Mouse (Mus musculus) limb, embryonic 11.5 days (tissue): ENCODE data around the gene Traip. TPM values are rescaled to one million over a fixed set of nuclear protein-coding genes. Genes with fewer than 3 reads are reported as not detected.

ENCODE experiments used
- ATAC-seq: fragments of 200-750 bp; cut with Nextera tagmentation; 2 replicates; pipeline ENCODE4 v1.8.0; 2017; ENCODE audit warnings: low read depth; ENCODE audit not compliant: insufficient number of reproducible peaks, low FRiP score, low TSS enrichment
- DNase-seq: peaks from one replicate; pipeline ENCODE4 v3.0.0-alpha.2; 2015; ENCODE audit warnings: low spot score
- H3K27ac ChIP-seq: fragments of 300-500 bp; sonication (generic); replicated peaks from 2 replicates; pipeline ENCODE4 v1.5.1; 2014; ENCODE audit warnings: low read depth, mild to moderate bottlenecking, low read length
- H3K27me3 ChIP-seq: fragments of 300-500 bp; sonication (generic); 2 replicates; pipeline ENCODE4 v1.6.1; 2014; ENCODE audit warnings: mild to moderate bottlenecking, low read length, mixed read lengths; ENCODE audit not compliant: control insufficient read depth, insufficient read depth
- H3K36me3 ChIP-seq: fragments of 300-500 bp; sonication (generic); 2 replicates; pipeline ENCODE4 v1.6.1; 2014; ENCODE audit warnings: mild to moderate bottlenecking, low read length, moderate library complexity, mixed read lengths; ENCODE audit not compliant: control insufficient read depth, insufficient read depth
- H3K4me1 ChIP-seq: fragments of 300-500 bp; sonication (generic); 2 replicates; pipeline ENCODE4 v1.6.1; 2014; ENCODE audit warnings: low read length, mixed read lengths; ENCODE audit not compliant: control insufficient read depth, insufficient read depth
- H3K4me2 ChIP-seq: fragments of 300-500 bp; sonication (generic); 2 replicates; pipeline ENCODE4 v1.6.1; 2014; ENCODE audit warnings: low read depth, mild to moderate bottlenecking, moderate library complexity; ENCODE audit not compliant: severe bottlenecking
- H3K4me3 ChIP-seq: fragments of 300-500 bp; sonication (generic); 2 replicates; pipeline ENCODE4 v1.5.1; 2014; ENCODE audit warnings: low read depth, low read length
- H3K9ac ChIP-seq: fragments of 300-500 bp; sonication (generic); 2 replicates; pipeline ENCODE4 v1.6.1; 2014; ENCODE audit warnings: mild to moderate bottlenecking, low read length
- H3K9me3 ChIP-seq: fragments of 300-500 bp; sonication (generic); 2 replicates; pipeline ENCODE4 v1.6.1; 2016; ENCODE audit warnings: low read length; ENCODE audit not compliant: control insufficient read depth
- WGBS: fragments of 180-500 bp; shearing (Covaris S2); extraction: QIAGEN DNeasy Blood & Tissue Kit; methylation state at CpG from one replicate; pipeline ENCODE4 v1.1.7; 2014; 5-methylcytosine and 5-hydroxymethylcytosine counted together
- polyA plus RNA-seq: library from polyadenylated mRNA; unstranded; fragments of >200 nt; fragmentation: Nextera tagmentation; extraction: Ambion mirVana; gene quantifications from 2 replicates; pipeline ENCODE4 v1.2.1, GENCODE M21; 2014

The Traip gene
- polyA plus RNA-seq, 1 experiment from 2014 or later = 41.4 TPM

DNA sequence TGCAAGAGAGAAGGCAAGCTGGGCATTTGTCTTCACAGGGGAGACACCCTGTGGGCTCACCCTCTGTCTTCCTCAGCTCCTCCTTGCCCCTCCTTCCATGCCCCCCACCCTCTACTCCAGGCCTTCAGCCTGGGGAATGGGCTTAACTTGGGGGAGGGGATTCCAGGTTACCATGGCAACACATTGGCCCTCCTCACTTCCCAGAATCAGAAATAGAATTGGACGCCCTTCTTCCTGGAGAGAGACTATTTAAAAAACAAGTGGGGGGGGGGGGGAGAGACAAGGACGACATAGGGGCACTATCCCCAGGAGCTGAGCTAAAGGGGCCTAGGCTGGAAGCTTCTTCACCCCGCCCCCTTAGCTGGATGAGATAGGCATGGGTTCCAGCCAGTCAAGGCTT, 24.7 kb upstream of the Traip start:
- no peak overlapping the region for H3K4me3 ChIP-seq
- H3K9ac ChIP-seq = no peak overlapping the region
- ATAC-seq (no peak), DNase-seq (no peak)
- H3K36me3 ChIP-seq = no peaks in the 10 kb centered on the region
- H3K4me1 ChIP-seq = no peaks in the 10 kb centered on the region
- no peaks in the 10 kb centered on the region for H3K9me3 ChIP-seq
- no peak overlapping the region for H3K27ac ChIP-seq
- no peak overlapping the region for H3K4me2 ChIP-seq
- H3K27me3 ChIP-seq = no peaks in the 10 kb centered on the region
- 58% methylated on average over 2 of the region's 3 CpGs for WGBS

DNA sequence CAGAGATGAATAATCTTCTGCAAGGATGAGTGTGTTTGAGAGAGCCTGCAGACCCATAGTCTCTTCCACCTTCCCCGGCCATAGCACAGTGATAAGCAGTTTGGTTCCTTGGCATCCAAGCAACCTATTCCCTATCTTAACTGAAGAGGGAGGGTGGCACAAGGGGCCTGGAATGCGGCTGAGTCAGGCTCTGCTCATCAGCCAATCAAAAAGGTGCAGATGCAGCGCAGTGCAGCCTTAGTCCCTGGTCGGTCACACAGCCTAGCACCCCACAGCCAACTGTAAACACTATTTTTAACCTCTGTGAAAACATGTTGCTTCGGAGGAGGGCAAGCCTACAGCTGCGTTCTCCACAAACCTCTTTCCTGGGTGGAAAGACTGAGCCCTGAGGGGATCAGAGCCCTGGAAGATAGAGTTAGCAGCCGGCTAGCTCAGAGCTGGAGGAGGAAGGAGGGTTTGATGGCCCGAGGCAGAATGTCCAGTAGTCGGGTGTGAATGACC, 23.0 kb upstream of the Traip start:
- WGBS = 44% methylated on average over 9 of the region's 9 CpGs
- Histone ChIP-seq H3K4me2 (no peak overlapping the region), H3K27me3 (no peaks in the 10 kb centered on the region), H3K9ac (no peak overlapping the region), H3K9me3 (no peaks in the 10 kb centered on the region), H3K4me1 (no peaks in the 10 kb centered on the region), H3K27ac (no peak overlapping the region), H3K4me3 (no peak overlapping the region), H3K36me3 (no peaks in the 10 kb centered on the region)
- DNase-seq = no peak
- ATAC-seq = no peak

DNA sequence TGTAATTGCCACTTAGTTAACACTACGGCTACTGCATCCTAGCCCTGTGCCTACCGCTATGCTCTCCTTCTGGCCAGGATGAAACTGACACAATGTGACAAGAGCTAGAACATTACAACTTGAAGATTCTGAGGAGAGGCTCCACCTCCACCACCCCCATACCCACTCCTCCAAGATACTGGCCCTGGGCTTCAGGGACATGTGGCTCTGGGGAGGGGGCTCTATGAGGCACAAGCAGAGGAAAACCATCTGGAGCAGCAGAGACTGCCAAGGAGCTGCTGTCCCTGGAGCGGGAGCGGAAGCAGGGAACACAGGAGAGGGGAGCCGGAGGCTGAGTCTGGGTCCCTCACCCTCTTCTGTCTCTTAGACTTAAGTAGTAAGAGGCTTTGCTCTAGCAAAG, 22.2 kb upstream of the Traip start:
- Histone ChIP-seq H3K27ac (no peak overlapping the region), H3K27me3 (no peaks in the 10 kb centered on the region), H3K9ac (no peak overlapping the region), H3K4me2 (no peak overlapping the region), H3K9me3 (no peaks in the 10 kb centered on the region), H3K4me1 (no peaks in the 10 kb centered on the region), H3K36me3 (no peaks in the 10 kb centered on the region), H3K4me3 (no peak overlapping the region)
- DNase-seq (no peak), ATAC-seq (no peak)
- 71% methylated on average over 5 of the region's 5 CpGs for WGBS

DNA sequence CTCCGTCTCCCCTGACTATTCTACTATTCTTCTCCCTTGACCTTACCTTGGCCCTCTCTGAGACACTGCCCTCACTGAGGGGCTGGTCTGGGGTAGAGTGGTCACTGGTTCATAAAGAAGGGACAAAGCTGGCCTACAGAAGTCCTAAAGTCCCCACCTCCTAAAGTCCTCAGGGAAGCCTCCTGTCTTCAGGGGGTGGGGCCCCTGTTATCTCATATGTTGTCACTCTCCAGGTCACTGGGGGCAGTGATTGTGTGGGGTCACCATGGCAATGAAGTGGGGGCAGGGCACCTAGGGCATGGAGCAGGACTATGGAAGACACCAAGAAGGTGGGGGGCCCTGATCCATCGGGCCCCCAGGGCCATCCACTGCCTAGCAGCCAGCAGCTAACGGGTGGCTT, 21.8 kb upstream of the Traip start, which contains the start of gene Actl11:
Gene Actl11, plus strand, starts transcription at position 301 of the 400 bp plus-strand sequence.
- 81% methylated on average over 3 of the region's 3 CpGs for WGBS
- no peak within 1 kb of the TSS for H3K9ac ChIP-seq

DNA sequence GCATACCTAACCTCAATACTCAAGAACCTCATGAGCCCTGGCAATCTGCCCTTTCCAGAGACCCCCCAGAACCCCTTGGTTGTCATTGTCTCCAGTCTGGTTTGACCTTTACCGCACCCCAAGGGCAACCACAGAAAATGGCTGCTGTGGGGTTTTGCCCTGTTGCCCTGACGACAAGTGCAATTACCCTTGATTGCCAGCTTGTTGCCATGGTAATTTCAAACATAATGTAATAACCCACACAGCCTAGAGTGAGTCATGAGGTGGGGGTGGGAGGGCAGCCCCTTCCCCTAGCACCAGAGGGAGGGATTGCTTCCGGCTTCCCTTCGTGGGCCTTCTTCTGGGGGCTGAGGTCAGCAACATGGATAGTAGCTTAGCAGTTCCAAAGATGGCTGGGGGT, 17.7 kb upstream of the Traip start:
- WGBS = 70% methylated on average over 4 of the region's 4 CpGs
- no peak overlapping the region for H3K27ac ChIP-seq
- H3K4me3 ChIP-seq = no peak overlapping the region
- no peak overlapping the region for H3K4me2 ChIP-seq
- no peaks in the 10 kb centered on the region for H3K9me3 ChIP-seq
- ATAC-seq (no peak), DNase-seq (no peak)
- 0 out of 2 replicates have a peak, but pooled peaks cover 2% of the 10 kb centered on the region for H3K27me3 ChIP-seq
- H3K9ac ChIP-seq = no peak overlapping the region
- no peaks in the 10 kb centered on the region for H3K36me3 ChIP-seq
- peaks cover 8% of the 10 kb centered on the region for H3K4me1 ChIP-seq

More for the DNA sequence above, 21.8 kb upstream of the Traip start, which contains the start of gene Actl11:
- Histone ChIP-seq H3K9me3 (no peaks in the 10 kb centered on the region), H3K27ac (no peak within 1 kb of the TSS), H3K4me2 (no peak within 1 kb of the TSS), H3K36me3 (no peaks in the 10 kb centered on the region), H3K27me3 (no peaks in the 10 kb centered on the region), H3K4me1 (no peaks in the 10 kb centered on the region), H3K4me3 (no peak within 1 kb of the TSS)
- no peak for ATAC-seq
- DNase-seq = no peak

DNA sequence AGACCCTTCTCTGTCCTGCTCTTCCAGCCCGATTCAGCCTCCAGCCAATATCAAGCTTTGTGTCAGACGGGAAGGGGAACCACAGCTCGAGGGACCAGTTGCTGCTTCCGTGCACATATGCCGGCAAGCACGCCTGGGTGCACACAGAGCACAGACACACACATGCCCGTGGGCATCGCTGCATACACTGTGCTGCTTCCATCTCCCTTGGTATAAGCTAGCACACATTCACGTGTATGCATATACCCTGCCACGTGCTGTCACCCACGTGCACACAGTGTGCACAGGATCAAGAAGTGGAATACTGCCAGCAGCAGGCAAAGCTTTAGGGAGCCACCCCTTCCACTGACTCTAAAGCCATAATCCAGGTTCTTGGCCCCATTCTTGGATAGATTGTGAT, 15.8 kb upstream of the Traip start:
- ATAC-seq (no peak), DNase-seq (no peak)
- Histone ChIP-seq H3K27me3 (0 out of 2 replicates have a peak, but pooled peaks cover 2% of the 10 kb centered on the region), H3K9me3 (no peaks in the 10 kb centered on the region), H3K9ac (no peak overlapping the region), H3K4me2 (no peak overlapping the region), H3K36me3 (no peaks in the 10 kb centered on the region), H3K27ac (no peak overlapping the region), H3K4me3 (no peak overlapping the region), H3K4me1 (peaks cover 8% of the 10 kb centered on the region)
- 87% methylated on average over 11 of the region's 11 CpGs for WGBS

DNA sequence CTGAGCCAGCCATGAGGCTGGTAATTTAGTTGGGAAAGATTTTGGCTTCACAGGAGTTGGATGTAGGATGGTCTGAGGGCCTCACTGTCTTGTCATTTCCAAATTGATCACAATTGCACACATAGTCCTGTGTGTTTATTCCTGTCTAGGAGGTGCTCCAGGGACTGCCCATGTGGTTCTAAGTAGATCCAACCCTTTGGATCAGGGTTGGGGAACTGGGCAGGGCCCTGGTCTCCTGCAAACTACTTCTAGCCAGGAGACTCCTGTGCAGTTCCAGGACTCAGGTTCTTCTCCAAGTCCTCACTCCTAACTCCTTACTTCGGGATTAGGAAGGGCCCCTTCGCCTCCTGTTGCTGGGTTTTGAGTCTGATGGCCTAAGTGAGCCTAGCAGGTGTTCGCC, 14.6 kb upstream of the Traip start, which contains the start of gene Camkv:
Gene Camkv, plus strand, starts transcription at position 301 of the 400 bp plus-strand sequence.
- peak within 1 kb of the TSS; percentile 95 for H3K4me2 ChIP-seq
- 0 out of 2 replicates have a peak, but pooled peaks cover 2% of the 10 kb centered on the region for H3K27me3 ChIP-seq
- no peak for ATAC-seq
- no peaks in the 10 kb centered on the region for H3K36me3 ChIP-seq
- peak within 1 kb of the TSS; percentile 61 for H3K9ac ChIP-seq
- WGBS = 6% methylated on average over 3 of the region's 3 CpGs
- H3K4me1 ChIP-seq = peaks cover 8% of the 10 kb centered on the region
- no peak for DNase-seq
- peak within 1 kb of the TSS; percentile 53 for H3K4me3 ChIP-seq
- H3K9me3 ChIP-seq = no peaks in the 10 kb centered on the region
- H3K27ac ChIP-seq = no peak within 1 kb of the TSS

DNA sequence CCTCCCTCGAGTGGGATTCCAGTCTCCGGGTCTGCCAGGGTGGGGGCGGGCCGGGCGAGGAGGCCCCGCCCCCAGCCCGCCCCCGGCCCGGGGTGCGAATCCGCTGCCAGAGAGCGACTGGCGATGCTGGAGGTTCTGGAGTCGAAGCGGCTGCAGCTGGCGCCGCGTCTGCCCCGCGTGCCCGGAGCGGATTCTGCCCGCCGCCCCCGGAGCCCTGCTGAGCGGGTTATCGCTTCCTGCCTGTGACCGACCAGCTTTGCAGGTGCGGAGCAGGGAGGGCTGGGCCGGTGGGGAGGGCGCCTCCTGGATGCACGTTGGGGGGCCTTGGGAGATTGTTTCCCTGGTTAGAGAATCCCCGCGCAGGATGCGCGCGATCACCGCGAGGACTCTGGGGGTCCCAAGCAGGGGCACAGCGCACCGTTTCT, 14.1 kb upstream of the Traip start:
- under 1% methylated on average over 41 of the region's 41 CpGs for WGBS
- peak; percentile 40 for ATAC-seq

More for the DNA sequence above, 14.1 kb upstream of the Traip start:
- peaks cover 8% of the 10 kb centered on the region for H3K4me1 ChIP-seq
- no peaks in the 10 kb centered on the region for H3K36me3 ChIP-seq
- H3K27ac ChIP-seq = no peak overlapping the region
- 0 out of 2 replicates have a peak, but pooled peaks cover 2% of the 10 kb centered on the region for H3K27me3 ChIP-seq
- peak overlapping the region; percentile 53 for H3K4me3 ChIP-seq
- peak; percentile 74 for DNase-seq
- peak overlapping the region; percentile 61 for H3K9ac ChIP-seq
- H3K4me2 ChIP-seq = peak overlapping the region; percentile 95
- no peaks in the 10 kb centered on the region for H3K9me3 ChIP-seq
